Mouse (Mus musculus) lung, postnatal 36 days (tissue): ENCODE measurements around the gene Smad6.

Experiments
- DNase-seq: peaks from one replicate; pipeline ENCODE4 v3.0.0; 2022; ENCODE audit warnings: mixed read lengths

Smad6 gene

GRCm38 (mm10) chr9:63958337-63959030, 63.4 kb downstream of the Smad6 start:
- peak; percentile 65 for DNase-seq

GRCm38 (mm10) chr9:63957647-63958185, 64.1 kb downstream of the Smad6 start:
- DNase-seq = no peak

GRCm38 (mm10) chr9:63956052-63956451, 65.8 kb downstream of the Smad6 start:
- peak; percentile 88 for DNase-seq

- DNase-seq = no peak
These were observed 68.2 kb downstream of the Smad6 start for GRCm38 (mm10) chr9:63953691-63954090.

DNA sequence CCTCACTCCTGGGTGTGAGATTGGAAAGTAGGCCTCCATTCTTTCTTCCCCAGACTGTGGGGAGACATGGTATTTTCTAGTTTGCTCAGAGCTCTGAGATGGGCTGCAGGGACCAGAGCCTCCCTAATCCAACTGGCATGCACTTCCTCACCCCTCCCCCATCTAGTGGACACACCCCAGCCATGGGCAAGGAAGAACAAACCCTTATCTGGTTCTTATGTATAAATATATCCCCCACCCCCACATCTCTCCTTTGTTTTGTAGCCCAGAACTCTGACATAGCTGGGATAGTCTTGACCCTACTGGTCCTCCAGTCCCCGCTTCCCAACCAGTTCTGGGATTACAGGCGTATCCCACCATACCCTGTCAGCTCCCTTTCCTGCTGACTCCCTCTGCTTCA, 69.3 kb downstream of the Smad6 start:
- peak; percentile 57 for DNase-seq

DNA sequence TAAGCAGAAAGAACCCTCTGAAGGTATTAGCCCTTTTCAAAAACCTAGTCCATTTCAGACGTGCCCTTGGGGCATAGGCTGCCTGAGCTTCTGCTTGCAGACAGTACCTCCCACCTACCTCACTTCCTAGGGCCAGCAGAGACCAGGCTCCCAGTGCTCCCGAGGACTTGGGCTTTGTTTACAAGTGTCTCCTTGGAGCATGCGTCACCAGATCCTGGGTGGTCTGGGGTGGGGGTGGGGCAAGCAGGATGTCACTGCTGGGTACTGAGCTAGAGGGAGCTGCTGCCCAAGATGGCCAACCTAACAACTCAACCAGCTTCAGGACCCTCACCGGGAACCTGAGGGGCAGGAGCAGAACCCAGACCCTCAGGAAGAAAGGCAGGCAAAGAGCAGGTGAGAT, 71.5 kb downstream of the Smad6 start:
- DNase-seq = no peak

- no peak for DNase-seq
These were observed 72.5 kb downstream of the Smad6 start for GRCm38 (mm10) chr9:63949393-63949792.

DNA sequence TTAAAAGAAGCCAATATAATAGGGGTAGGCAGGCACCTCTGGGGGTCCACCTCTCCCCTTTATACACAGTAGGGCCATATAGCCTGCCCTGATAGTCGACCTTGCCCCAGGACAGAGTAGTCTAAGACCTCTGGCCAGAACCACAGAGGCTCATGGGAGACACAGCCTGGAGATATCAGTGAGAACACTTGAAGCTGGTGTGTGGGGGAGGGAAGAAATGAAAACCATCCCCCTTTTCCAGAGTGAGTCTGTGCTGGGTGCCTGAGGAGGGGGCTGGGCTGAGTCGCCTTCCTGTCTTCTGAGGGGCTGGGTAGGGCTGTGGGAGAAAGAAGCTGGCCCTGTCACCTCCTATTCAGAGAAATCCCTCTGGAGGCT, 79.3 kb downstream of the Smad6 start:
- no peak for DNase-seq

- peak; percentile 63 for DNase-seq
These were observed 79.9 kb downstream of the Smad6 start for GRCm38 (mm10) chr9:63941747-63942607.

DNA sequence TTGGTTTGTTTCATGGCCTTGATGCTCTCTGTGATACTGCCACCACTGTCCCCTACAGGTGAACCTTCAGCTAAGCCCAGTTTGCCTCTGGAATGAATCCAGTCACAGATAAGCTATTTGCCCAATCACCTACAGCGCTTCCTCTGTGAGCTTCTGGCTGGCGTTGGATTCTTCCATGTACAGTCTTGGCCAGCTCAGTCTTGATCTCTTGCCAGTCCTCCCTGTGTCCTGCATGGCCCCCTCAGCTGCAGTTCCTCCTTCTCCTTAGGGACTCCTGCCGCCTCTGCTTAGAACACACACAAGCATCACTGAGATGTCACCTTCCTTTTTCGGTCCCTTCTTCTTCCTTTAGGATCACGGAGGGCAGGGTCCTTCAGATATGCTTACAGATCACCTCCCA, 85.6 kb downstream of the Smad6 start:
- DNase-seq = no peak

DNA sequence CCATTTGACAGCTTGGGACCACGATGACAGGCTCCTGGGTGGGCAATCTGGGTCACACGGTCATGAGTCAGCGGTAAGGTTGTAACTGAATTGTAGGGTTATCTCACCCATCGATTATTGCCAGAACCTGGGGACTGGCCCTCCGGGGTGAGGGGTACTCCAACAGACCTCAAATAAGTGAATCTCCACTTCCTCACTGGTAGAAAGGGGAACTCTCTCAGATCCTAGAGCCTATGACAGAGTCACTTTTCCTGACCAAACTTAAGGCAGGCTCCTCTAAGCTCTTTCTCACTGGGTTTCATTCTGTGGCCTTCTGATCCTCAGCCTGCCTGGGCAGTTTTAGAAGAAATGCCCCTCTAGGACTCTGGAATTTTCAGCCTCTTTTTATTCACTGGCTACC, 88.8 kb downstream of the Smad6 start:
- DNase-seq = no peak

DNA sequence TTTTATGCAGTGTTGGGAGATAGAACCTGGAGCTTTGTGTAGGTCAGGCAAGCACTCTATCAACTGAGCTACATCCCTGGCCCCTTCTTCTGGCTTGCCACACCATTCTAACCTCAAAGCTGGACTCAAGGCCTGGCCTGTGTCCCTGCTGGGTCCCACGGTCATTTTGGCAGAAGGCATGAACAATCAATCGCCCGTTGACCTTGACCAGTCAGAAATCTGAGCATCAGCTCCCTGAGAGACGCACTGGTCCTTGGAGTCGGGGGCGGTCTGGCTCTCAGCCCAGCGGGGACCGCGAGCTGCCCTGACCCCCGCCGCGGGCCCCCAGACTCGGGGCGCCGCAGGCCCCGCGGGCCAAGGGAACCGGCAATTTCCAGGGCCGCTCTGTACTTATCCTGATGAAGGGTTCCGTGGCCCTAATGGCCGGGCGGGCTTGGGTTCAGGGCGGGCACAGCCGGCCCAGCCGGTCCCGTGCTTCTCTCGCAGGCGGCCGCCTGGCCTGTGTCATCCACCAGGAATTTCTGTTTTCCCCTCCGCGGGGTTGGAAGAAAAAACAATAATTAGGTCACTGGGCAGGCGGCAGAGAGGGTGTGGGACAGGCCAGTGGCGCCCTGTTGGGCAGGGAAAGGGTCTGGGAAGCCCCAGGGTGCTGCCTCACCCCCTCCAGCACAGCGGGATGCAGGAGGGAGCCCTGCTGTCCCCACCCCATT, 94.4 kb downstream of the Smad6 start:
- peak; percentile 61 for DNase-seq

DNA sequence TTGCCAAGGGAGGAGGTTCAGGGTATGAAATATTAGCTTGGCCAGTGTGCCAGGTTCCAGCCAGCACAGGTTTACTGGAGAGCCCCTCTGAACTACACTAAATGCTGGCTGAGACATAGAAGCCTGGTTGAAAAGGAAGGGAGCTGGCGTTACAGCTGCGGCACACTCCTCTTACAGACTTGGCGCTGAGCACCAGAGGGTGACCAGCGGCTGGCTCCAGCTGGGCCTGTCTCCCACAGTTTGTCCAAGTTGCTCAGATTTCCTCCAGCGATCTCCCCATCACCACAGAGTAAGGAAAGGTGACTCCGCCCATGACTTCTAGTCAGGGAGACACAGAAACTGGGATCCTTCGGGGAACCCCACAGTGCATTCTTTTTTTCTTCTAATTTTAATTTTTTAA, 95.5 kb downstream of the Smad6 start:
- peak; percentile 51 for DNase-seq

DNA sequence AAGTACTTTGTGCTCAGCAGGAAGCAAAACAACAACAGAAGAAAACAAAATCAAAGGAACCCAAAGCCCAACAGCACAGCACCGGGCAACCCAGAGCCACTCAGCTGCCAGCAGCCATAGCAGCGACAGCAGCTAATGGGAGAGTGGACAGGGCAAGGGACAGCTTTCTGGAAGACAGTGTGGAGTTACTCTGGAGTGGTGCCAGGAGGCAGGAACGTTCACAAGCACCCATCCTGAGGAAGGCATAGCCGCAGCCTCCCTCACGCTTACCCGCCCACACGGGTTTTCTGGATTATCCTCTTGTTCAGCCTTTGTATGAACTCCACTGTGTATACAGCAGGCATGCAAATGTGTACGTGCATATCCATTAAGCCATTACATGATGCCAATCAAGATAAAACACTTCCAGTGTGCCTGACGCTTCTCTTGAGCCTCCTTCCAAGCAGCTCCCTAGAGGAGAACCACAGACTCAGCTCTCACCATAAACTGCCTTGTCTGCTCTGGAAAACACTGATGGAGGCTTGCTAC, 98.6 kb downstream of the Smad6 start:
- DNase-seq = no peak

DNA sequence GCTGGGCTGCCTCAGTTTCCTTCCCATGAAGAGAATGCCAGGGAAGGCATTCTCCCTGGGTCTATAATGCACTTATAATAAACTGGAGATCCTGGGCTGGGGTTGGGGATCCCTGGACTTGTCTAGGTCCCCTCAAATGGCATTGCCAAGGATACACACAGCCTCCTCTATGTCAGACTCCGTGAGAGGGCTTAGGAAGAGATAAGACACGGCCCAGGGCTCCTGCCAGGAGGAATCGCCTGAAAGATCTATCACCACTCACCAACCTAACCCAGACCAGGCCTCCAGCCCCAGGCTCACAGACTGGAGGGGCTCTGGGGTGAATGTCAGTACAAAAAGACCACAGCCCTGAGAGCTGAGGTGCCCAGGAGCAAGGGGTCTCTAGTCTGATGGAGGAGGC, 102.2 kb downstream of the Smad6 start:
- no peak for DNase-seq

- no peak for DNase-seq
These were observed 102.8 kb downstream of the Smad6 start for GRCm38 (mm10) chr9:63919001-63919555.

DNA sequence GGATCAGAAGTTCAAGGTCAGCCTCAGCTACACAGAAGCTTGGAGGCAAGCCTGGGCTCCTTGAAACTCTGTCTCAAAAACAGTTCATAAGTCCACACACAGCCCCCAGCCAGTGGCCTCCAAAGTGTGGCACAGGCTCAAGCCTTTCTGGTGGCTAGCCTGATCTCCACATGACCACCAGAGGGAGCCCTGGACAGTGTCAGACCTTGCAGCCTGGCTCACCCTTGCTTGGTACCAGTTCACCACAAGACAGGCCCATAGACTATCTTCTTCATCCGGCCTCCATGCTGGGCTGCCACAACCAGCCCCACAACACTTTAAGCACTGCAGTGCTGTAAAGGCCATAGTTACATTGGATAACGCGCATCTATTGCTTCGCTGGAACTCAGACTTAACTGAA, 103.6 kb downstream of the Smad6 start:
- DNase-seq = peak; percentile 94

- DNase-seq = no peak
These were observed 105.4 kb downstream of the Smad6 start for GRCm38 (mm10) chr9:63916441-63916840.

- peak; percentile 86 for DNase-seq
These were observed 105.9 kb downstream of the Smad6 start for GRCm38 (mm10) chr9:63915976-63916375.

- DNase-seq = no peak
These were observed 106.9 kb downstream of the Smad6 start for GRCm38 (mm10) chr9:63914944-63915343.

- peak; percentile 52 for DNase-seq
These were observed 109.8 kb downstream of the Smad6 start for GRCm38 (mm10) chr9:63912051-63912450.

DNA sequence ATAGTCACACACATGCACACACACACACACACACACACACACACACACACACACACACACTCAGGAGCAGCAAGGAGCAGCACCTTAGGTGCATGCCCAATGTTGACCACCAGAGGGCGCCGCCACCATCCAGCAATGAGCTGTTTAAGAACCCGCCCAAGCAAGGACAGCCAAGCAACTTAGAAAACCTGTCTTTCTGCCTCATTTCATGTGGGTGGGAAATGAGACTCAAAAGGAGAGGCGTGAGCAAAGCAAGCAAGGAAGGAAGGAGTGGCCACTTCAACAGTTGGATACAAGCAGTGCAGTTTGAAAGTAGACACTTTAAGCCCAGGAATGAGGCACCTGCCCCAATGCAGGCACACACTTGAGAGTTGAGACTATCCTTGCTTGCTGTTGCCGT, 112.2 kb downstream of the Smad6 start:
- DNase-seq = peak; percentile 90

GRCm38 (mm10) chr9:63904543-63904942, 117.3 kb downstream of the Smad6 start:
- no peak for DNase-seq
